Comparison of ENCODE assay signal across 8 mouse cellular contexts in genomic region chr2:157663584-157664375, GRCm38 (mm10).
DNase-seq lines count a peak whose midpoint lies in the region; ATAC-seq and TF ChIP-seq lines count a peak whose summit lies in the region.

No protein-coding gene starts in this region.

- no peaks in the 10 kb centered on the region for H3K9me3 ChIP-seq in kidney, embryonic 15.5 days (replicated peaks)
- H3K9me3 ChIP-seq in liver, postnatal 0 days (ENCODE audit: low read length): no peaks in the 10 kb centered on the region

- no peaks in the 10 kb centered on the region for H3K27me3 ChIP-seq in kidney, adult 2 months (replicated peaks; ENCODE audit: control insufficient read depth, insufficient read depth, low read length)
- no peaks in the 10 kb centered on the region for H3K27me3 ChIP-seq in kidney, embryonic 15.5 days
- H3K27me3 ChIP-seq in liver, postnatal 0 days (ENCODE audit: insufficient read depth, low read length): no peaks in the 10 kb centered on the region
- H3K27me3 ChIP-seq in splenic B cell, adult 2 months (ENCODE audit: control insufficient read depth, insufficient read depth, low read length, poor library complexity, severe bottlenecking): no peaks in the 10 kb centered on the region

- ATAC-seq in kidney, embryonic 15.5 days (replicated peaks; ENCODE audit: low FRiP score): no peak
- no peak for ATAC-seq in liver, postnatal 0 days

- H3K27ac ChIP-seq in kidney, adult 2 months (ENCODE audit: insufficient read depth, low read depth, low read length): no peak overlapping the region
- H3K27ac ChIP-seq in kidney, embryonic 15.5 days: no peak overlapping the region
- no peak overlapping the region for H3K27ac ChIP-seq in liver, postnatal 0 days (ENCODE audit: low read depth)

- TF ChIP-seq EP300 in liver, postnatal 0 days (IDR thresholded peaks at IDR 0.05; ENCODE audit: low read depth): no peak

- peak; percentile 30 for DNase-seq in kidney, adult 2 months
- peak; percentile 80 for DNase-seq in NIH3T3 (ENCODE audit: low read depth)
- DNase-seq in embryo, embryonic 11.5 days (ENCODE audit: low read depth, low spot score): peak; percentile 80
- DNase-seq in liver, postnatal 0 days: peak; percentile 62
- DNase-seq in splenic B cell, adult 2 months (ENCODE audit: low read depth, low spot score): peak; percentile 5
- DNase-seq in layer of hippocampus, adult 18-20 months (ENCODE audit: low spot score in 2 of 2): no peak
- DNase-seq in layer of hippocampus, postnatal 14 days (ENCODE audit: low spot score in 2 of 2): no peak

- TF ChIP-seq POLR2A in kidney, adult 2 months (IDR thresholded peaks at IDR 0.05; ENCODE audit: low read depth, low read length): no peak

- no peak overlapping the region for H3K4me2 ChIP-seq in kidney, embryonic 15.5 days
- H3K4me2 ChIP-seq in liver, postnatal 0 days (ENCODE audit: low read depth, low read length): no peak overlapping the region

- no peak overlapping the region for H3K9ac ChIP-seq in kidney, embryonic 15.5 days
- no peak overlapping the region for H3K9ac ChIP-seq in liver, postnatal 0 days (replicated peaks)

- TF ChIP-seq CTCF in kidney, adult 2 months (conservative IDR thresholded peaks at IDR 0.05; ENCODE audit: insufficient read depth, insufficient read length, low read depth, low read length): no peak
- no peak for TF ChIP-seq CTCF in liver, postnatal 0 days (IDR thresholded peaks at IDR 0.05; ENCODE audit: low read depth)

- H3K4me3 ChIP-seq in kidney, adult 2 months (ENCODE audit: insufficient read depth, low read depth, low read length): no peak overlapping the region
- no peak overlapping the region for H3K4me3 ChIP-seq in kidney, embryonic 15.5 days (replicated peaks)
- no peak overlapping the region for H3K4me3 ChIP-seq in liver, postnatal 0 days (ENCODE audit: low read depth, low read length)

- no peaks in the 10 kb centered on the region for H3K4me1 ChIP-seq in kidney, adult 2 months (ENCODE audit: control insufficient read depth, insufficient read depth, low read length)
- H3K4me1 ChIP-seq in kidney, embryonic 15.5 days: no peaks in the 10 kb centered on the region
- H3K4me1 ChIP-seq in liver, postnatal 0 days (ENCODE audit: insufficient read depth): no peaks in the 10 kb centered on the region

- H3K36me3 ChIP-seq in kidney, adult 2 months (ENCODE audit: control insufficient read depth, insufficient read depth, low read length): no peaks in the 10 kb centered on the region
- H3K36me3 ChIP-seq in kidney, embryonic 15.5 days: no peaks in the 10 kb centered on the region
- no peaks in the 10 kb centered on the region for H3K36me3 ChIP-seq in liver, postnatal 0 days (replicated peaks; ENCODE audit: insufficient read depth, low read length)
- no peaks in the 10 kb centered on the region for H3K36me3 ChIP-seq in splenic B cell, adult 2 months (ENCODE audit: control insufficient read depth, insufficient read depth, low read length, poor library complexity, severe bottlenecking)

- 26% methylated on average over 20 of the region's 20 CpGs for WGBS in kidney, adult 2 months
- WGBS in kidney, embryonic 15.5 days: 23% methylated on average over 20 of the region's 20 CpGs
- 15% methylated on average over 20 of the region's 20 CpGs for WGBS in liver, postnatal 0 days (ENCODE audit: insufficient replicate concordance)

Comparison
In these comparisons a context has a peak if more than half of its experiments do, and no peak if none do; other contexts are left out.
1. DNase-seq: peak in kidney, adult 2 months (single experiment), NIH3T3 (single experiment), embryo, embryonic 11.5 days (single experiment), liver, postnatal 0 days (single experiment) and splenic B cell, adult 2 months (single experiment); none in layer of hippocampus, adult 18-20 months (0 of 2) and layer of hippocampus, postnatal 14 days (0 of 2).